Mouse (Mus musculus) heart, adult 10 weeks (tissue): ENCODE data around the gene Tnfaip6. TPM values are rescaled to one million over a fixed set of nuclear protein-coding genes. Genes with fewer than 3 reads are reported as not detected.

ENCODE experiments used
- polyA plus RNA-seq: library from polyadenylated mRNA; stranded (reverse); fragments of 350-450 nt; fragmentation: Illumina TruSeq; extraction: RNeasy Lipid Tissue Mini Kit (QIAGEN cat#74804); gene quantifications from one replicate; pipeline ENCODE4 v1.2.3, GENCODE M21; 2014; ENCODE audit warnings: low read depth, low replicate concordance

Gene Tnfaip6
- 1.8 TPM for polyA plus RNA-seq

DNA sequence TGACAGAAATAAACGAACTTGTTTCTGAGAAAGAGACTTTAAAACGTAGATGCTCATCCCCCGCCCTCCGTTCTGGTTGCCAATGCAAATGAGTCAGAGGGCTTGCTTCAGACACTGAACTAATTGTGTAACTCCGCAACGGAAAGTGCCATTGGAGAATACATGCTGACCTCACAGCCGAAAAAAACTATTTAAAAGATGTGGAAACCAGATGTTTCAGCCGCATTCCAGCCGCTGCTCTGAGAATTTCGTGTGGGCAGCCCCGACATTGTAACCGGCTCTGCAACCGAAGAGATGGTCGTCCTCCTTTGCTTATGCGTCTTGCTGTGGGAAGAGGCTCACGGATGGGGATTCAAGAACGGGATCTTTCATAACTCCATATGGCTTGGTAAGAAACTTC is at the start of gene Tnfaip6:
Gene Tnfaip6 (plus strand): TSS at position 128 of the 400 bp plus-strand sequence.

DNA sequence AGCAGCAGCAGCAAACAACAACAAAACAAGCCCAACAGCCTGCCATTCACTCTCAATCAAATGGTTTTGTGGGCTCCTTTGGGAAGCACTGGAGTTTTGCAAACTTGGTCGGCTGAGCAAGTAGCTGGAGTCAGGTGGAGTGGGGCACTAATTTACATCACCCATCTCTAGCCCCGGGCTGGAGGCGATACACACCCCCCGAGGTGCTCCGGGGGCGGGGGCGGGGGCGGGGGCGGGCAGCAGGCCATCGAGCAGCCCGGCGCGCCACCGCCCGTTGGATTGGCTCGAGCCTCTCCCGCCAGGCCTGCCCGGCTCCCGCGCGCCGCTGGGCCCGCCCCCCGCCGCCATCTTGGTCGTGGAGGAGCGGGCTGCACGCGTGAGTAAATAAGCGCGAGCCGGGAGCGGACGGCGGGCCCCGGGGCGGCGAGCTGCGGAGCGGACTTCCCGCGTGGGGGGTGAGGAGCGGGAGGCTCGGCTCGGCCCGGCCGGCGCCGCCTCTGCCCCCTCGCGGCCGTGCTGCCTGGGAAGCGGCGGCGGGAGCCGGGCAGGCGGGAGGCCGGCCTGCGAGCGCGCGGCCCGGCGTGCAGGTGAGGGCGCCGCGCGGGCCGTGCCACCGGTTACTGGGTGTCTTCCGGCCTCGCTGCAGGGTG is 34.8 kb downstream of the Tnfaip6 start, which contains the start of gene Rif1:
Gene Rif1 (plus strand): TSS at position 342 of the 650 bp plus-strand sequence.

Other genes starting within 250 kb of the Tnfaip6 start
- gene Rbm43, start 102.8 kb upstream of the Tnfaip6 start, polyA plus RNA-seq, result 7.1 TPM
- 18.7 TPM for gene Nmi, start 64.5 kb upstream of the Tnfaip6 start, polyA plus RNA-seq
- 13.8 TPM for gene Rif1, start 34.8 kb downstream of the Tnfaip6 start, polyA plus RNA-seq